Mouse (Mus musculus): ENCODE data around the gene Zfp1. TPM values are rescaled to one million over a fixed set of nuclear protein-coding genes. Genes with fewer than 3 reads are reported as not detected.

Zfp1 gene
- total and polyA plus RNA-seq, 3 experiments, result 7.1 to 21.1 (median 10.9) TPM

DNA sequence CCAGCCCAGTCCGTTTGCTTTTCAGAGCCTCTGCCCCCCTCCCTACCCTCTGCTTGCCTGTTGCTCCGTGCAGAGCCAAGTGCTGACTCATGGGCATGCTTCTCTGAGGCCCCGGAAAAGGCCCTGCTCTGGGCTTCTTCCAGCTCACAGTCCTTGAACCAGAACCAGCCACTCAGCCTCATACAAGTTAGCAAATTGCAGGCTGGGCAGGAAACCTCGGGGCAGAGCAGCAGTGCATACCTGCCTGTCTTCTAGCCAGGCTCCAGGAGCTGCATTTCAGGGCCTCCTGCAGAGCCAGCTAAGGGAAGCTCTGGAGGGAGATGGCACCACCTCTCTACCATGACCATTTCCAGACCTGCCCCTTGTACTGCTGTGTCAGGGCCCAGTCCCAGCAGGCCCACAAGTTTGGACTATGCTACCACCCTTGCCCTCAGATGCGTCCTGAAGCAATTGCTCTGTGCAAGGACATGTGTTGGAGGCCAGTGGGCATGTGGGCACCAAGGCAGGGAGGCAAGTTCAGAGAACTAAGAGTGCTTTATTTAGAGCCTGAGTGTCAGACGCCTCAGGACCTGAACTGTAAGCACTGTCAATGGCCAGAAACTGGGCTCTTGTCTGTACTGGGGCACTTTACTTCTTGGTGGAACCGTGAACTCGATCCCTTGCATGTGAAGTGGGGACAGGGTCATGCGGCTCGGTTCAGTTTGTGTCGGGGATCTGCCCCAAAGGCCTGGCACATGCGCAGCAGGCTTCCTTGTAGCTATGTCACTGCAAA lies 18.9 kb upstream of the Zfp1 start:
- TF ChIP-seq CTCF (IDR thresholded peaks at IDR 0.05; ENCODE audit: low read depth, low read length) (no peak), POLR2AphosphoS5 (IDR thresholded peaks at IDR 0.05; ENCODE audit: insufficient replicate concordance, low read depth, low read length) (no peak), GATA1 (IDR thresholded peaks at IDR 0.05; ENCODE audit: borderline replicate concordance, low read length) (no peak), GATA2 (IDR thresholded peaks at IDR 0.05; ENCODE audit: borderline replicate concordance, low read depth, low read length) (no peak), TAL1 (conservative IDR thresholded peaks at IDR 0.05; ENCODE audit: low read depth, low read length) (no peak)
- peak; percentile 44 for DNase-seq (ENCODE audit: low spot score)
- Histone ChIP-seq H3K4me1 (ENCODE audit: insufficient read depth, low read depth, low read length) (peaks cover 61% of the 10 kb centered on the region), H3K27me3 (ENCODE audit: insufficient read depth, low read length) (peaks cover 11% of the 10 kb centered on the region; the same call in 1 of the 2 replicates), H3K4me3 (ENCODE audit: low read depth, low read length) (peak overlapping the region; percentile 36; the same call in 1 of the 2 replicates), H3K36me3 (replicated peaks) (peaks cover 67% of the 10 kb centered on the region), H3K9me3 (replicated peaks) (no peaks in the 10 kb centered on the region)
- peak; percentile 87 for ATAC-seq (ENCODE audit: extremely low read depth, insufficient number of reproducible peaks, low FRiP score, poor library complexity, severe bottlenecking)

DNA sequence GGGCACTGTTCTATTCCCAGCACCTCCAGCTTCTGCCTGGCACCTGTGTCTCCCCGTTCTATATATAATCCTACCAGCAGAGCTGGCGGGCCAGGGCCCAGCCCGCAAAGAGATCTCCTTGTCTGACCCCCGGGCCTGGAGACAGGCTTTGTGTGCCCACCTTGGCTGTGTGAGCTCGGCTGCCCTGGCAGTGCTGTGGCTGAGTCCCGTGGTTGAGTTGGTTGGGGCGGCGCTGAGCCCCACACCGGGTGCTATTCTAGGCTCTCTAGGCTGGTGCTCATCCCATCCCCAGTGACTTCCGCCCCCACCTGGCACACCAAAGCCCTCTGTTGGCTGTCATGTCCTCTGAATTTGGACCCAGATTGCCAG lies 18.4 kb upstream of the Zfp1 start:
- Histone ChIP-seq H3K9me3 (replicated peaks) (no peaks in the 10 kb centered on the region), H3K27me3 (ENCODE audit: insufficient read depth, low read length) (peaks cover 17% of the 10 kb centered on the region; the same call in 1 of the 2 replicates), H3K4me3 (ENCODE audit: low read depth, low read length) (no peak overlapping the region), H3K36me3 (replicated peaks) (peaks cover 61% of the 10 kb centered on the region), H3K4me1 (ENCODE audit: insufficient read depth, low read depth, low read length) (peaks cover 67% of the 10 kb centered on the region)
- DNase-seq (ENCODE audit: low spot score) (no peak), ATAC-seq (ENCODE audit: extremely low read depth, insufficient number of reproducible peaks, low FRiP score, poor library complexity, severe bottlenecking) (no peak)
- TF ChIP-seq POLR2AphosphoS5 (IDR thresholded peaks at IDR 0.05; ENCODE audit: insufficient replicate concordance, low read depth, low read length) (no peak), TAL1 (conservative IDR thresholded peaks at IDR 0.05; ENCODE audit: low read depth, low read length) (no peak), GATA1 (IDR thresholded peaks at IDR 0.05; ENCODE audit: borderline replicate concordance, low read length) (no peak), GATA2 (IDR thresholded peaks at IDR 0.05; ENCODE audit: borderline replicate concordance, low read depth, low read length) (no peak), CTCF (IDR thresholded peaks at IDR 0.05; ENCODE audit: low read depth, low read length) (no peak)

DNA sequence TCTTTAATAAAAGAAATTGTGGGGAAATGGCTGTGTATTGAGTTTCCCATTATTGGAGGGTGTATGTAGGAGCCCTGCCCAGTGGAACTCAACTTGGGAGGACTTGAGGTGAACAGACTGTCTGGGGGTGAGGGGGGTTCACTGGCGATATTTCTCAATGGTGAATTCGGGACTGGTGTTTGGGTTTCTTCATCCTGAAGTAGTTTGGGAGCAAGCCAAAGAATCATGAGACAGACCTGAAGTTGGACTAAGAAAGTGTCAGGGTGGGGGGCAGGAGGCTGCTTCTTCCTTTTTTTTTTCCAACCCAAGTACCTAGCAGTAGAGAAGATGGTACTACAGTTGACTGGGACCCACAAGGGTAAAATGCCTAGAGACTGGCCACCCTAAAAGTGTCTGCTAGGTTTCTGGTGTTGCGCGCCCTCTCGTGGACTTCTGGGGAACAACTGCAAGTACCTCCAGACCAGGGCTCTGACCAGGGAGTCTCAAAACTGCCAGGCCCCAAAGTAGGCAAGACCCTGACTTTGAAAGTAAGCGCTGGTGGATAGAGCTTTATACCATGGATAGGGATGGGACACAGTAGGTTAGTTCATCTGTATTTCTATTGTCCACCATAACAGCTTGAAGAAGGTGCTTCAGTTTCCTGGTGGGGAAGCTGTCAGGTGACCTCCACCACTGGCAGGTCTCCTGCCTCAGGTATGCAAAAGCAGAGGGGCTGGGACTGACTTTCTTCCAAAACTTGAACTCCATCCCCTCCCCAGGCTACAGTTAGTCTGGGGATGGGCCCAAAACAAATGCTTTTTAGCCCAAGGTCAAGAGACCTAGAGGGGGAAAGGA lies 17.3 kb upstream of the Zfp1 start:
- peaks cover 26% of the 10 kb centered on the region for H3K27me3 ChIP-seq (ENCODE audit: insufficient read depth, low read length)

DNA sequence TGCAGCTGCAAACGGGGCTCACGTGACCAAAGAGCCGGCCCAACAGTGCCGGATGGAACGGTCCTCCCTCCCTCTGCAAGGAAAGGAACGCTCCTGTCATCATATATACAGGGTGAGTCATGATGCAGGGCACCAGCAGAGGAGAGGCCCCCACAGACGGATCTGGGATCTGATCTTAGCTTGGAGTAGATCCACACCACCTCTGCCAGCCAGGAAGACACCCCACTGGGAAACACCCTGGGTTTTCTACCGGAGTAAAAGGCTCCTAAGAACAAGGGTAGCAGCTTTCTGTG lies 16.7 kb upstream of the Zfp1 start:
- ATAC-seq (ENCODE audit: extremely low read depth, insufficient number of reproducible peaks, low FRiP score, poor library complexity, severe bottlenecking) (no peak), DNase-seq (ENCODE audit: low spot score) (no peak)
- Histone ChIP-seq H3K9me3 (replicated peaks) (no peaks in the 10 kb centered on the region), H3K27me3 (ENCODE audit: insufficient read depth, low read length) (peaks cover 26% of the 10 kb centered on the region), H3K36me3 (replicated peaks) (peaks cover 46% of the 10 kb centered on the region), H3K4me3 (ENCODE audit: low read depth, low read length) (no peak overlapping the region), H3K4me1 (ENCODE audit: insufficient read depth, low read depth, low read length) (peaks cover 71% of the 10 kb centered on the region)
- TF ChIP-seq CTCF (IDR thresholded peaks at IDR 0.05; ENCODE audit: low read depth, low read length) (no peak), POLR2AphosphoS5 (IDR thresholded peaks at IDR 0.05; ENCODE audit: insufficient replicate concordance, low read depth, low read length) (no peak), TAL1 (conservative IDR thresholded peaks at IDR 0.05; ENCODE audit: low read depth, low read length) (no peak), GATA2 (IDR thresholded peaks at IDR 0.05; ENCODE audit: borderline replicate concordance, low read depth, low read length) (no peak), GATA1 (IDR thresholded peaks at IDR 0.05; ENCODE audit: borderline replicate concordance, low read length) (no peak)

More for the DNA sequence above, 17.3 kb upstream of the Zfp1 start:
- peak; percentile 75 for TF ChIP-seq CTCF (IDR thresholded peaks at IDR 0.05; ENCODE audit: low read depth, low read length)
- no peak for TF ChIP-seq POLR2AphosphoS5 (IDR thresholded peaks at IDR 0.05; ENCODE audit: insufficient replicate concordance, low read depth, low read length)
- TF ChIP-seq GATA2 (IDR thresholded peaks at IDR 0.05; ENCODE audit: borderline replicate concordance, low read depth, low read length), result no peak
- TF ChIP-seq TAL1 (conservative IDR thresholded peaks at IDR 0.05; ENCODE audit: low read depth, low read length), result no peak
- H3K36me3 ChIP-seq (replicated peaks), result peaks cover 52% of the 10 kb centered on the region
- no peak overlapping the region for H3K4me3 ChIP-seq (ENCODE audit: low read depth, low read length)
- H3K4me1 ChIP-seq (ENCODE audit: insufficient read depth, low read depth, low read length), result peaks cover 74% of the 10 kb centered on the region
- H3K9me3 ChIP-seq (replicated peaks), result no peaks in the 10 kb centered on the region
- 0 out of 2 replicates have a peak, but pooled peaks have one; percentile 25 for ATAC-seq (ENCODE audit: extremely low read depth, insufficient number of reproducible peaks, low FRiP score, poor library complexity, severe bottlenecking)
- peak; percentile 64 for DNase-seq (ENCODE audit: low spot score)

DNA sequence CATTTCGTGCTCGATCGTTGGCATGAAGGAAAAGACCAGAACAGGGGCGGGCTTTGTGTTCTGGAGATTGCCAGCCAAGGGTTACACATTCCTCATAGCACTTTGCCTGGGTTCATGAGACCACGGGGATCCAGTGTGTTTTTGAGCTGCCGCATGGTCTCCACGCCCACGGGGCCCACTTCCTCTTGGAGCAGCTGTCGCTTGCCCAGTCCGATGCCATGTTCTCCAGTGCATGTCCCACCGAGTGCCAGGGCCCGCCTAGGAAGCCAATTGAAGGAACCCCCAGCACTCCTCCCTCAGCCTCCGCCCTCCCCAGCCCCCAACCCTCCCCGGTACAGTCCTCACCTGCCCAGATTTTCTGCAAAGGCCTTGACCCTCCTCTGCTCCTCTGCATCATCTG lies 16.3 kb upstream of the Zfp1 start:
- ATAC-seq (ENCODE audit: extremely low read depth, insufficient number of reproducible peaks, low FRiP score, poor library complexity, severe bottlenecking) (no peak), DNase-seq (ENCODE audit: low spot score) (no peak)
- Histone ChIP-seq H3K36me3 (replicated peaks) (peaks cover 41% of the 10 kb centered on the region), H3K9me3 (replicated peaks) (no peaks in the 10 kb centered on the region), H3K4me3 (ENCODE audit: low read depth, low read length) (no peak overlapping the region), H3K4me1 (ENCODE audit: insufficient read depth, low read depth, low read length) (peaks cover 70% of the 10 kb centered on the region), H3K27me3 (ENCODE audit: insufficient read depth, low read length) (peaks cover 26% of the 10 kb centered on the region)
- TF ChIP-seq TAL1 (conservative IDR thresholded peaks at IDR 0.05; ENCODE audit: low read depth, low read length) (no peak), CTCF (IDR thresholded peaks at IDR 0.05; ENCODE audit: low read depth, low read length) (no peak), GATA1 (IDR thresholded peaks at IDR 0.05; ENCODE audit: borderline replicate concordance, low read length) (no peak), POLR2AphosphoS5 (IDR thresholded peaks at IDR 0.05; ENCODE audit: insufficient replicate concordance, low read depth, low read length) (no peak), GATA2 (IDR thresholded peaks at IDR 0.05; ENCODE audit: borderline replicate concordance, low read depth, low read length) (no peak)

DNA sequence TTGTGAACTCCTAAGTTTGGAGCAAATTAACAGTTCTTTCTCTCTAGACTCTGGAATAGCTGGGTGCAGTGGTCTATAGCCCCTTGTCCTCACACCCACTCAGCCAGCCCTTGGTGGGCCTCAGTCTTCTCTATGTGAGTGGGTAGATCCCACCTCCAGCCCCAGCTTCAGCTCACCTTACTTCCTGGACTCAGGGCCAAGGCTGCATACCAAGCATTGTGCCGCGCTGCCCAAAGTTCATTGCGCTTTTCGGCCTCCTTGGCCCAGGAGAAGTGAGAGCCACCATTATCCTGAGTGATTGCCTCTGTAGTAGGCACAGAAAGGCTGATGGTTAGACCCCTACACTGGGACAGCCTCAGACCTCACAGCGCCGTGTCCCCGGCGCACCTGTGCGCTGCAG lies 15.3 kb upstream of the Zfp1 start:
- Histone ChIP-seq H3K27me3 (ENCODE audit: insufficient read depth, low read length) (peaks cover 29% of the 10 kb centered on the region), H3K4me3 (ENCODE audit: low read depth, low read length) (no peak overlapping the region; the same call in 1 of the 2 replicates), H3K36me3 (replicated peaks) (peaks cover 31% of the 10 kb centered on the region), H3K9me3 (replicated peaks) (no peaks in the 10 kb centered on the region), H3K4me1 (ENCODE audit: insufficient read depth, low read depth, low read length) (peaks cover 63% of the 10 kb centered on the region)
- DNase-seq (ENCODE audit: low spot score) (no peak), ATAC-seq (ENCODE audit: extremely low read depth, insufficient number of reproducible peaks, low FRiP score, poor library complexity, severe bottlenecking) (no peak)
- no peak for TF ChIP-seq CTCF (IDR thresholded peaks at IDR 0.05; ENCODE audit: low read depth, low read length)
- TF ChIP-seq TAL1 (conservative IDR thresholded peaks at IDR 0.05; ENCODE audit: low read depth, low read length), result no peak
- no peak for TF ChIP-seq POLR2AphosphoS5 (IDR thresholded peaks at IDR 0.05; ENCODE audit: insufficient replicate concordance, low read depth, low read length)
- no peak for TF ChIP-seq GATA2 (IDR thresholded peaks at IDR 0.05; ENCODE audit: borderline replicate concordance, low read depth, low read length)
- TF ChIP-seq GATA1 (IDR thresholded peaks at IDR 0.05; ENCODE audit: borderline replicate concordance, low read length), result no peak
